8 mouse cellular contexts compared by ENCODE assay signal in the genomic region with DNA sequence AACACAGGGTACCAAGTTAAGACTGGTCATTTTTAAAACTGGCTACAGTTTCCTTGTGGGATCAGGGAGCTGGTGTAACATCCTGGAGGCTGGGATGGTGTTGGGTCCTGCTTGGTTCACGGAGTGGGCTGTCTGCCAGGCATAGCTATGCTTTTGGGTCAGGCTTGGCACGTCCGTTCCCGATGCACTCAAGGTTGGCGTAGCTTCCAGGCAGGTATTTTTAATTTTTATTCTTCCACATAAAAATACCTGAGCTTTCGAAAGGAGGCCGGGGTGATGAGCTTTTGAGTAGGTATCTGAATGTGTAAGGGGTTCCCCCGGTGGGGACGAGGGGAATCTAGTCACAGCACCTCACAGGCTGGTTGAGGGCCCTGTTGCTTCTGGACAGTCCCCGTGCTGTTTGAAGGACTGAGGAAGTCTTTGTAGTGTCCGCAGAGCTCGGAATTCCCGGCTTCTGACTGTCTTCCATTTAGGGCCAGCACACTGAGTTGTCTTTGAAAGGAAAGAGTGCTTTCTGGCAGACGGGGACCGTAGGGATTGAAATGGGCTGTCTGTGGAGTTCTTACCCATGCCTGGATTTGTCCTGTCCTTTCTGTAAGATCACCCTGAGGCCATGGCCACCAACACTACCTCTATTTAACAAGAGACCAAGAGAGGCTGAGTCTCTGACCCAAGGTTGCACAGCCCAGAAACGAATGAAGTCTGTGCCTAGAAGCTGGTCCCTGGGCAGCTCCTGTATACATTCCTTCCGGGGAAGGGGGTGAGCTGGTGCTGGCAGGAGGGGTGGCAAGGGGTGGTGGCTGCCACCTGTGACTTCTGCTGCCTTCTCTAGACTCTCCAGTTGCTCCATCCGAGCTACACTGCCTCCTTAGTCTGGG. TPM values are rescaled to one million over a fixed set of nuclear protein-coding genes. Genes with fewer than 3 reads are reported as not detected.
DNase-seq lines count a peak whose midpoint lies in the region; ATAC-seq and TF ChIP-seq lines count a peak whose summit lies in the region.

No protein-coding gene starts in this region.

- no peaks in the 10 kb centered on the region for H3K9me3 ChIP-seq in heart, embryonic 10.5 days
- no peaks in the 10 kb centered on the region for H3K9me3 ChIP-seq in kidney, embryonic 14.5 days (ENCODE audit: control insufficient read depth, low read length)

- H3K27me3 ChIP-seq in heart, embryonic 10.5 days (ENCODE audit: insufficient read depth, poor library complexity, severe bottlenecking) = no peaks in the 10 kb centered on the region
- no peaks in the 10 kb centered on the region for H3K27me3 ChIP-seq in kidney, embryonic 14.5 days (ENCODE audit: control insufficient read depth, insufficient read depth, low read length)

- WGBS in bone marrow, adult 2 months = 31% methylated on average over 18 of the region's 18 CpGs
- 53% methylated on average over 18 of the region's 18 CpGs for WGBS in heart, embryonic 10.5 days
- WGBS in kidney, embryonic 14.5 days = 38% methylated on average over 18 of the region's 18 CpGs

- 0 out of 2 replicates have a peak, but pooled peaks cover 3% of the 10 kb centered on the region for H3K36me3 ChIP-seq in heart, embryonic 10.5 days
- H3K36me3 ChIP-seq in kidney, embryonic 14.5 days (ENCODE audit: control insufficient read depth, insufficient read depth, low read length) = no peaks in the 10 kb centered on the region

- H3K4me3 ChIP-seq in bone marrow, adult 2 months (replicated peaks; ENCODE audit: control insufficient read depth, low read depth, low read length) = peak overlapping the region; percentile 95
- peak overlapping the region; percentile 97 for H3K4me3 ChIP-seq in heart, embryonic 10.5 days
- H3K4me3 ChIP-seq in kidney, embryonic 14.5 days (ENCODE audit: low read length) = peak overlapping the region; percentile 95

- H3K27ac ChIP-seq in bone marrow, adult 2 months (ENCODE audit: control insufficient read depth, insufficient read depth, low read depth, low read length, poor library complexity) = 0 out of 2 replicates have a peak overlapping the region, but pooled peaks have one; percentile 9
- H3K27ac ChIP-seq in heart, embryonic 10.5 days = peak overlapping the region; percentile 95; the same call in 1 of the 2 replicates
- peak overlapping the region; percentile 80 for H3K27ac ChIP-seq in kidney, embryonic 14.5 days (ENCODE audit: low read depth, low read length)

- no peak for TF ChIP-seq POLR2A in bone marrow, adult 2 months (IDR thresholded peaks at IDR 0.05; ENCODE audit: borderline replicate concordance, control insufficient read depth, low read depth, low read length)

- no peaks in the 10 kb centered on the region; the same call in 1 of the 2 replicates for H3K4me1 ChIP-seq in bone marrow, adult 2 months (ENCODE audit: control insufficient read depth, insufficient read depth, low read length)
- peaks cover 49% of the 10 kb centered on the region for H3K4me1 ChIP-seq in heart, embryonic 10.5 days
- peaks cover 34% of the 10 kb centered on the region for H3K4me1 ChIP-seq in kidney, embryonic 14.5 days (ENCODE audit: control insufficient read depth, insufficient read depth, low read length)

- H3K4me2 ChIP-seq in kidney, embryonic 14.5 days (replicated peaks; ENCODE audit: low read depth, low read length) = peak overlapping the region; percentile 61

- DNase-seq in adrenal gland, adult (ENCODE audit: inconsistent age in 2 of 2, low spot score in 1 of 2) = peak; percentile 73 to 86
- DNase-seq in adrenal gland, postnatal 4 days (ENCODE audit: low spot score in 2 of 2) = no peak
- no peak for DNase-seq in heart, embryonic 10.5 days (ENCODE audit: low spot score)
- peak; percentile 71 for DNase-seq in lung, postnatal 14 days
- peak; percentile 67 for DNase-seq in thymus, postnatal 4 days
- DNase-seq in frontal cortex, adult 2 months (ENCODE audit: extremely low spot score in 1 of 2, low spot score in 1 of 2) = no peak

- no peak for ATAC-seq in kidney, embryonic 14.5 days (ENCODE audit: low FRiP score, low TSS enrichment)

- peak overlapping the region; percentile 95; the same call in 1 of the 2 replicates for H3K9ac ChIP-seq in kidney, embryonic 14.5 days (ENCODE audit: low read depth, low read length)

- no peak for TF ChIP-seq CTCF in bone marrow, adult 2 months (IDR thresholded peaks at IDR 0.05; ENCODE audit: control insufficient read depth, insufficient read depth, low read length)

RNA-seq across cellular contexts. Expression of gene Pxn, which starts 1.7 kb away (rescaled TPM):
- total RNA-seq in adrenal gland, postnatal 4 days (2021) = 10 to 100 TPM; 77.6 to 82.4 TPM
- polyA plus RNA-seq in bone marrow, adult 2 months (2011; ENCODE audit: insufficient read depth, insufficient read length, low replicate concordance, missing spikeins) = 32.5 and 71.6 TPM in 2 replicates
- polyA plus RNA-seq in heart, embryonic 10.5 days (2016; fragmentation: Nextera tagmentation; extraction: Ambion mirVana) = 30.3 and 31.9 TPM in 2 replicates
- 21.9 and 22.4 TPM in 2 replicates for polyA plus RNA-seq in kidney, embryonic 14.5 days (2014; fragmentation: Nextera tagmentation; extraction: Ambion mirVana)
- polyA plus RNA-seq in frontal cortex, adult 2 months (2012; rRNA removed) = 35.3 and 36.9 TPM in 2 replicates

RNA-seq across cellular contexts. Expression of gene Sirt4, which starts 23.7 kb away (rescaled TPM):
- total RNA-seq in adrenal gland, postnatal 4 days (2021) = 10 to 100 TPM; 29.9 to 31.3 TPM
- polyA plus RNA-seq in bone marrow, adult 2 months (2011; ENCODE audit: insufficient read depth, insufficient read length, low replicate concordance, missing spikeins) = 9.0 and 13.2 TPM in 2 replicates
- 18.7 and 19.0 TPM in 2 replicates for polyA plus RNA-seq in heart, embryonic 10.5 days (2016; fragmentation: Nextera tagmentation; extraction: Ambion mirVana)
- 16.4 and 20.9 TPM in 2 replicates for polyA plus RNA-seq in kidney, embryonic 14.5 days (2014; fragmentation: Nextera tagmentation; extraction: Ambion mirVana)
- 86.3 and 86.5 TPM in 2 replicates for polyA plus RNA-seq in frontal cortex, adult 2 months (2012; rRNA removed)

RNA-seq across cellular contexts. Expression of gene Pla2g1b, which starts 42.2 kb away (rescaled TPM):
- 10 to 100 TPM in 1 of 2 experiments, not detected in 1; 13.7 TPM for total RNA-seq in adrenal gland, postnatal 4 days (2021)
- 10.3 TPM in 1 of 2 replicates, not detected in the other for polyA plus RNA-seq in bone marrow, adult 2 months (2011; ENCODE audit: insufficient read depth, insufficient read length, low replicate concordance, missing spikeins)
- 0.48 and 1.4 TPM in 2 replicates for polyA plus RNA-seq in heart, embryonic 10.5 days (2016; fragmentation: Nextera tagmentation; extraction: Ambion mirVana)
- 0.46 and 0.57 TPM in 2 replicates for polyA plus RNA-seq in kidney, embryonic 14.5 days (2014; fragmentation: Nextera tagmentation; extraction: Ambion mirVana)
- not detected in 2 replicates for polyA plus RNA-seq in frontal cortex, adult 2 months (2012; rRNA removed)

RNA-seq across cellular contexts. Expression of gene Rplp0, which starts 51.0 kb away (rescaled TPM):
- total RNA-seq in adrenal gland, postnatal 4 days (2021) = 1,000 to 10,000 TPM; 1,094 to 1,122 TPM
- polyA plus RNA-seq in bone marrow, adult 2 months (2011; ENCODE audit: insufficient read depth, insufficient read length, low replicate concordance, missing spikeins) = 1,167 and 1,244 TPM in 2 replicates
- 1,223 and 1,345 TPM in 2 replicates for polyA plus RNA-seq in heart, embryonic 10.5 days (2016; fragmentation: Nextera tagmentation; extraction: Ambion mirVana)
- 1,879 and 2,111 TPM in 2 replicates for polyA plus RNA-seq in kidney, embryonic 14.5 days (2014; fragmentation: Nextera tagmentation; extraction: Ambion mirVana)
- polyA plus RNA-seq in frontal cortex, adult 2 months (2012; rRNA removed) = 543 and 568 TPM in 2 replicates

RNA-seq across cellular contexts. Expression of gene Gcn1l1, which starts 56.8 kb away (rescaled TPM):
- total RNA-seq in adrenal gland, postnatal 4 days (2021) = 10 to 100 TPM; 83.5 to 87.5 TPM
- polyA plus RNA-seq in bone marrow, adult 2 months (2011; ENCODE audit: insufficient read depth, insufficient read length, low replicate concordance, missing spikeins) = 23.3 and 38.4 TPM in 2 replicates
- polyA plus RNA-seq in heart, embryonic 10.5 days (2016; fragmentation: Nextera tagmentation; extraction: Ambion mirVana) = 47.8 and 49.8 TPM in 2 replicates
- polyA plus RNA-seq in kidney, embryonic 14.5 days (2014; fragmentation: Nextera tagmentation; extraction: Ambion mirVana) = 44.3 and 56.0 TPM in 2 replicates
- polyA plus RNA-seq in frontal cortex, adult 2 months (2012; rRNA removed) = 37.6 and 38.2 TPM in 2 replicates

Comparison
In these comparisons a context has a peak if more than half of its experiments do, and no peak if none do; other contexts are left out.
1. DNase-seq: peak in adrenal gland, adult (2 of 2), lung, postnatal 14 days (single experiment) and thymus, postnatal 4 days (single experiment); none in adrenal gland, postnatal 4 days (0 of 2), heart, embryonic 10.5 days (single experiment) and frontal cortex, adult 2 months (0 of 2).
2. H3K27ac ChIP-seq: peak in every context shown above with its lines; median percentile 95 in heart, embryonic 10.5 days; 80 in kidney, embryonic 14.5 days; 9 in bone marrow, adult 2 months.
3. Peak in every context shown above with its lines, with median percentiles within 50 percentile points of each other: H3K4me3 ChIP-seq.